ENCODE assay signal across 9 mouse cellular contexts in the genomic region with DNA sequence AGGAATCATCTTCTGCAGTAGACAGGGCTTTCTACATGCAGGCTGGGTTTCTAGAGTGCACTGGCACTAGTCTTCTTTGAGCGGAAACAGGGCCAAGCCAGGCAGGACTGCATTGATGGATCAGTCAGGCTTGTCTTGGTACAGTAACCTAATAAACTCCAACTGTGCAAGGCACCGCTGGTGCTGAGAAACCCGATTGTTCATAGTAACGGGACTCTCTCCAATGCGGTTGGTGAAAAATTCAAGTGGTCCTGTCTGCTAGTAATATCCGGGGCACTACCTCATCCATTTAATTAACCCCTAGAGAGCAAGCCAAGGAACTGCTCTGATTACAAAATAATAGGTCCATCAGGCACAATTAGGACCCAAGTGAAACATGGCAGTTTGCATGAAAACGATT.
DNase-seq lines count a peak whose midpoint lies in the region; ATAC-seq and TF ChIP-seq lines count a peak whose summit lies in the region.
"Had no signal": no experiment of that assay in that cellular context is flagged by ENCODE, and none has a peak within 500 bp of the region (broad histone marks: within the 10 kb centered on the region; RNA-seq: fewer than 3 reads in every experiment).

No protein-coding gene starts in this region.

- no peaks in the 10 kb centered on the region for H3K79me2 ChIP-seq in heart, adult 2 months (replicated peaks; ENCODE audit: control insufficient read depth, insufficient read depth, low read length)

- DNase-seq in layer of hippocampus, adult 11-12 months (ENCODE audit: low spot score): peak; percentile 24
- DNase-seq in layer of hippocampus, adult 9-10 months (ENCODE audit: low spot score): no peak
- DNase-seq in left cerebral cortex, postnatal 14 days (ENCODE audit: low spot score in 2 of 2): peak; percentile 8
- DNase-seq in retina, embryonic 14.5 days (ENCODE audit: low spot score): peak; percentile 81
- DNase-seq in kidney, adult 8-10 months: no peak
- DNase-seq in heart, adult 2 months: no peak
- DNase-seq: heart, adult 18-20 months had no signal

- H3K4me1 ChIP-seq in forebrain, embryonic 16.5 days (replicated peaks; ENCODE audit: control insufficient read depth, insufficient read depth, low read length): peaks cover 15% of the 10 kb centered on the region; the same call in 1 of the 2 replicates
- H3K4me1 ChIP-seq in heart, adult 2 months (ENCODE audit: control insufficient read depth, insufficient read depth, low read length): no peaks in the 10 kb centered on the region
- H3K4me1 ChIP-seq in intestine, embryonic 16.5 days (ENCODE audit: control insufficient read depth, insufficient read depth, low read length): no peaks in the 10 kb centered on the region

- peak overlapping the region; percentile 32 for H3K4me3 ChIP-seq in forebrain, embryonic 16.5 days (replicated peaks; ENCODE audit: low read length)
- H3K4me3 ChIP-seq in heart, adult 2 months: no peak overlapping the region
- H3K4me3 ChIP-seq in intestine, embryonic 16.5 days (ENCODE audit: low read length): no peak overlapping the region

- peak overlapping the region; percentile 51 for H3K4me2 ChIP-seq in forebrain, embryonic 16.5 days (ENCODE audit: low read length)
- no peak overlapping the region for H3K4me2 ChIP-seq in intestine, embryonic 16.5 days (ENCODE audit: low read depth, low read length)

- peak overlapping the region; percentile 57 for H3K9ac ChIP-seq in forebrain, embryonic 16.5 days (replicated peaks; ENCODE audit: low read depth, low read length)
- no peak overlapping the region for H3K9ac ChIP-seq in heart, adult 2 months (ENCODE audit: low read depth, low read length)
- H3K9ac ChIP-seq in intestine, embryonic 16.5 days (ENCODE audit: low read depth, low read length): no peak overlapping the region

- no peak for TF ChIP-seq POLR2A in heart, adult 2 months (IDR thresholded peaks at IDR 0.05; ENCODE audit: insufficient read depth, low read depth, low read length)

- ATAC-seq in forebrain, embryonic 16.5 days: peak; percentile 95
- no peak for ATAC-seq in intestine, embryonic 16.5 days

- peak overlapping the region; percentile 71 for H3K27ac ChIP-seq in forebrain, embryonic 16.5 days (ENCODE audit: low read length)
- H3K27ac ChIP-seq in heart, adult 2 months: no peak overlapping the region
- H3K27ac ChIP-seq in intestine, embryonic 16.5 days (ENCODE audit: low read length): no peak overlapping the region

- no peaks in the 10 kb centered on the region for H3K36me3 ChIP-seq in forebrain, embryonic 16.5 days (ENCODE audit: control insufficient read depth, insufficient read depth)
- H3K36me3 ChIP-seq in heart, adult 2 months (ENCODE audit: control insufficient read depth, insufficient read depth, low read length): no peaks in the 10 kb centered on the region
- no peaks in the 10 kb centered on the region for H3K36me3 ChIP-seq in intestine, embryonic 16.5 days (ENCODE audit: control insufficient read depth, insufficient read depth, low read length)

- 3% methylated on average over 7 of the region's 7 CpGs for whole genome bisulfite sequencing in forebrain, embryonic 16.5 days
- 78% methylated on average over 7 of the region's 7 CpGs for WGBS in heart, adult 2 months
- 70% methylated on average over 7 of the region's 7 CpGs for whole genome bisulfite sequencing in intestine, embryonic 16.5 days

- intact Hi-C loops in left cerebral cortex, postnatal 14 days (cut with DNase I): no loop called here
- intact Hi-C loops in heart, adult 2 months (cut with DNase I): no loop called here

- no peaks in the 10 kb centered on the region for H3K27me3 ChIP-seq in forebrain, embryonic 16.5 days (replicated peaks; ENCODE audit: control insufficient read depth, insufficient read depth, low read length)
- H3K27me3 ChIP-seq in heart, adult 2 months (ENCODE audit: control insufficient read depth, insufficient read depth, low read length): no peaks in the 10 kb centered on the region
- H3K27me3 ChIP-seq in intestine, embryonic 16.5 days (replicated peaks; ENCODE audit: control insufficient read depth, insufficient read depth, low read length): no peaks in the 10 kb centered on the region

- H3K9me3 ChIP-seq in forebrain, embryonic 16.5 days (ENCODE audit: control insufficient read depth, low read length): no peaks in the 10 kb centered on the region
- no peaks in the 10 kb centered on the region for H3K9me3 ChIP-seq in intestine, embryonic 16.5 days (ENCODE audit: control insufficient read depth, low read length)

- TF ChIP-seq CTCF in heart, adult 2 months (IDR thresholded peaks at IDR 0.05): no peak

- TF ChIP-seq EP300 in heart, adult 2 months (IDR thresholded peaks at IDR 0.05; ENCODE audit: insufficient read depth, low read depth, low read length): no peak

Comparison
In these comparisons a context has a peak if more than half of its experiments do, and no peak if none do; other contexts are left out.
1. DNase-seq: peak in layer of hippocampus, adult 11-12 months (single experiment), left cerebral cortex, postnatal 14 days (2 of 2) and retina, embryonic 14.5 days (single experiment); none in layer of hippocampus, adult 9-10 months (single experiment), kidney, adult 8-10 months (0 of 2) and heart, adult 2 months (0 of 2).